Mouse (Mus musculus) inflammation-experienced regulatory T-cells, adult 6 months (primary cell): ENCODE data around the gene Nanog. TPM values are rescaled to one million over a fixed set of nuclear protein-coding genes. Genes with fewer than 3 reads are reported as not detected.
A peak's percentile ranks its signal among the peaks of the same experiment; 100 is the strongest.
"Not testable (repeated sequence)": the region's sequence is repeated elsewhere in the genome, so short reads cannot be mapped to it uniquely, and the experiment has no call there.

Experiments
- ATAC-seq: one replicate; pipeline ENCODE4 v1.8.0; 2017
- polyA plus RNA-seq, 3 experiments: library from polyadenylated mRNA; unstranded; fragments of 100-300 nt; shearing (Covaris generic); gene quantifications; one replicate each; pipeline ENCODE4 v1.2.1; 2017

The Nanog gene
- polyA plus RNA-seq, 3 experiments from 2014 or later, result 0.16 TPM; not detected in 2

DNA sequence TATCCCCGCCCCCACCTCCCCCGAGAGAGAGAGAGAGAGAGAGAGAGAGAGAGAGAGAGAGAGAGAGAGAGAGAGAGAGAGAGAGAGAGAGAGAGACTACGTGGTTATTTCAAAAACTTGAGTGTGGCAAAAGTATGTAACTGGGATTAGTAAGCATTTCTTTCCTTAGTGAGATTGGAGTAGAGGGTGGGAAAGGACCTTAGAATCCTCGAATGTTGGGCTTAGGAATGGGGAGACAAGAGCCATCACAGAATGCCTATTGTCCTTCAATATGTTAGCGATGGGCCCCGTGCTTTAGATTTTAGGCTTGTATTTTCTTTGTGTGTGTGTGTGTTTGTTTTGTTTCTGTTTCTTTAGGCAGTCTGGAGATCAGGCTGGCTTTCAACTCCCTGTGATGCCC, 4.0 kb upstream of the Nanog start:
- no peak for ATAC-seq

DNA sequence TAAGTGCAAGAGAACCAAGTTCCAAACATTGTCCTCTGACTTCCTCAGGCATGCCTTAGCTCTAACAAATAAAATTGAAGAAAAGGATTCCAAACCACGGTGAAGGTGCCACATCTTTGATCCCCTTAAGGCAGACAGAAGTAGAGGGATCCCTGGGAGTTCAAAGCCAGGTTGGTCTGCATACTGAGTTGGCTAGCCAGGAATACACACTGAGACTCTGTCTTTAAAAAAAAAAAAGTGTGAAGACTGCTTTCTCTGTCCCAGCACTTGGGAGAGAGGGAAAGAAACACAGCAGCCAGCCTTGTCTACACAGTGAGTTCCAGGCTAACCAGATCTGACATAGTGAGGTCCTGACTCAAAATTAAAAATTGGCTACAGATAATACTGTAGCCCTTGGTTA, 3.6 kb upstream of the Nanog start:
- ATAC-seq, result no peak

DNA sequence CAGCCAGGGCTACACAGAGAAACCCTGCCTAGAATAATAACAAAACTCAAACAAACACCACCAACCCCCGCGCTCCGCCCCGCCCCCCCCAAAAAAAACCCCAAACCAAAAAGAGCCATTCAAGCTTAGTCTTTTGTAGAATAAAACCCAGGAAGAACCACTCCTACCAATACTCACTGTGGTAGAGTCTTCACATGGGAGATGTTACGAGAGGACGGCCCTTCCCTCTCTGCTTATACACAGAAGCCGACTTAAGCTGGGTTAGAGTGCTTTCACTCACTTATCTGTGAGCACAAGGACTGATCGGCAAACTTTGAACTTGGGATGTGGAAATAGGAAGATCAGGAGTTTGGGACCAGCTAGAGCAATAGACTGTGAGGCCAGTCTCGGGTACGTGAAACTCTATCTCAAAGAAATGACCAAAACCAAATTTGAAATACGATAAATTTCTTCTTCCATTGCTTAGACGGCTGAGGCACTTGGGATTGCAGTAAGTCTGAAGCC, 900 bp upstream of the Nanog start:
- ATAC-seq, result no peak

DNA sequence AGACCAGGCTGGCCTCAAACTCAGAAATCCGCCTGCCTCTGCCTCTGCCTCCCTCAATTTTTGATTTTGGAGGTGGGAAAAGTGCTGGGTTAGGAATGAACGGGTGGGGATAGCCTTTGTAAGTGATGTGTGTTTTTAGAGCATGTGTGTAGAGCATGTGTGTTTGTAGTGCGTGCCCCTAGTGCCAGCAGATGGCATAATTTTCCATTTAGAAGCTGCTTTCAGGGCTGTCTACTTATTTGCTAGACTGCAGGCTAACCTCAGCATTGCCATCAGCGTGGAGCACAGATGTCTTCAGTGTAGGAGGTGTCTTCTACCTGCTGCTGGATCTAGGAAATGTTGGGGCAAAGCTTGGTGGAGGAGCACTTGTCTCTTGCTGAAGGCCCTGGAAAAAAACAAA, 1.5 kb downstream of the Nanog start:
- ATAC-seq, result no peak

DNA sequence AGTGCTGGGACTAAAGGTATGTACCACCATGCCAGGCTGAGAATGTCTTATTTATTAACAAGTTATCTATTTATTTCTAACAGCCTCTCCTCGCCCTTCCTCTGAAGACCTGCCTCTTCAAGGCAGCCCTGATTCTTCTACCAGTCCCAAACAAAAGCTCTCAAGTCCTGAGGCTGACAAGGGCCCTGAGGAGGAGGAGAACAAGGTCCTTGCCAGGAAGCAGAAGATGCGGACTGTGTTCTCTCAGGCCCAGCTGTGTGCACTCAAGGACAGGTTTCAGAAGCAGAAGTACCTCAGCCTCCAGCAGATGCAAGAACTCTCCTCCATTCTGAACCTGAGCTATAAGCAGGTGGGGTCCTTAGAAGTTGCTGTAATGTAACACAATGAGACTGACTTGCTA, 4.2 kb downstream of the Nanog start:
- no peak for ATAC-seq

DNA sequence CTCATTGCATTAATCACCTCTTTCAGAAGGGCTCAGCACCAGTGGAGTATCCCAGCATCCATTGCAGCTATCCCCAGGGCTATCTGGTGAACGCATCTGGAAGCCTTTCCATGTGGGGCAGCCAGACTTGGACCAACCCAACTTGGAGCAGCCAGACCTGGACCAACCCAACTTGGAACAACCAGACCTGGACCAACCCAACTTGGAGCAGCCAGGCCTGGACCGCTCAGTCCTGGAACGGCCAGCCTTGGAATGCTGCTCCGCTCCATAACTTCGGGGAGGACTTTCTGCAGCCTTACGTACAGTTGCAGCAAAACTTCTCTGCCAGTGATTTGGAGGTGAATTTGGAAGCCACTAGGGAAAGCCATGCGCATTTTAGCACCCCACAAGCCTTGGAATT, 5.8 kb downstream of the Nanog start:
- ATAC-seq, result not testable (repeated sequence)

DNA sequence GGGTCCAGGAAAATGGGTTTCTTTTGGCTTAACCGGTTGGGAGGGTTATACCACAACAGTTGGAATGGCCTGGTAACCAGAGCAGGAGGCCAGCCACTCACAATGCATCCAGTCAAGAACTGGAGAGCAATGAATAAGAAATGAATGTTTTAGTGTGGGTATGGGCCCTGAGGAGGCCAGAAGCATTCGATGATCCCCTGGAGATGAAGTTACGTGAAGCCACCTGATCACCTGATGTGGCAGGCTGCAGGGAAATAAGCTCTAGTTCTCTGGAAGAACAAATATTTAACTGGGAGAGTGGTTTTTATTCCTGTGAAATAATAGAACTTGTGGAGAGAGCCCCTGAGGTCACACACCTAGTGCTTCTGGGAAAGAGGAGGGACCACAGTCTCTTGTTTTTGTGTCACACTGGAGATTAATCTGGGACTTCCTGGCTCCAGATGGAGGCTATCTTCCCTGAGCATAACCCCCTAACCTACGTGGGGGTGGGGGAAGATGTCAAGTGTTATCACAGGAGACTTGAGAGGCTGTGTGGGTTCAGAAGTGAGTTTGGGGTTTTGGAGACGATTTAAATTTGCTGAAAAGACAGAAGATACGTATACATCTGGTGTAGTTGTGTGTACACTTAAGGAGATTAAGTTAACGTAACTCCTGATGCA, 7.5 kb downstream of the Nanog start:
- ATAC-seq, result no peak

DNA sequence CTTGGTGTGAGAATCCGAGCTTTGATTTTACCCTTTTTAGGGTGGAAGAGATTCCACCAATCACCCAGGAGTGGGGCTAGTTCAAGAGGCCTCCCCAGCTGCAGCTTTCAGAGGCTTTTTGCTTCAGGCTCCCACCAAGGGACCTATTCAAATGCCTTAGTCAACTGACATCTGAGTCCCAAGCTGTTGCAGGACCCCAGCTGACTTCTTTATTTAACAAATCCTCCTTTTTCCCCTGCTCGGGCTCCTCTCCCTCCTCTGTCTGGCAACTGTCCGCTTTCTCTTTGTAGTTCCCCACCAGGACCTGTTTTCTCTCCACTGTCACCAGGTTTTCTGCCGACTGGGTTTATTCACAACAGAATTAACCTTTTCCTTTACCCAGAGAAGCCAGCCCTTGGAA, 8.6 kb downstream of the Nanog start:
- ATAC-seq, result no peak

DNA sequence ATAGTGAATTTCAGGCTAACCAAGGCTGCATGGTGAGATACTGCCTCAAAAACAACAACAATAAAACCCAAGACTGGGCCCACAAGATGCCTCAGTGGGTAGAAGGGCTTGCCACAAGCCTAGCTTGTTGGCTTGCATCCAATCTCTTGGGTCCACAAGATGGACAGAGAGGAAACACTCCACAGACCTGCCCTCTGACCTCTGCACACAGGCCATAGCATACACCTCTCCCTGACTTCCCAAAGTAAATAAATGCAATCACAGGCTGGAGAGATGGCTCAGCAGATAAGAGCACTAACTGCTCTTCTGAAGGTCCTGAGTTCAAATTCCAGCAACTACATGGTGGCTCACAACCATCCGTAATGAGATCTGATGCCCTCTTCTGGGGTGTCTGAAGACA, 10.9 kb downstream of the Nanog start:
- not testable (repeated sequence) for ATAC-seq

DNA sequence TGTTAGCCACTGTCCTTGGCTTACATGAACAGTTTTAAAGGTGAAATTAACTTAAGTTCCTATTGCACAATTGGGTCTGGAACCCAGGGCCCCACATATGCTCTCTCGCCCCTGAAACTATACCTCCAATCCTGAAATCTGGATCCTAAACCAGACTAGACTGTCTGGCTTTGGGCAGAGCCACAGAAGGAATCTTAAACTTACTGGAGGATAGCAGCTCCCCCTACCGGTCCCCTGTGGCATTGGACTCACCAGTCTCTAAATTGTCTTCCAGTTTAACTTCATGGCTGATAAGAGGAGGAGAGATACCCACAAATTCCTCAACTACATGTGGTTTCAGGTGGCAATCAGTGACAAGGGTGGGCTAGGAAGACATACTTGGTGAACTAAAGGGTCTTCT, 12.7 kb downstream of the Nanog start:
- peak; percentile 72 for ATAC-seq

DNA sequence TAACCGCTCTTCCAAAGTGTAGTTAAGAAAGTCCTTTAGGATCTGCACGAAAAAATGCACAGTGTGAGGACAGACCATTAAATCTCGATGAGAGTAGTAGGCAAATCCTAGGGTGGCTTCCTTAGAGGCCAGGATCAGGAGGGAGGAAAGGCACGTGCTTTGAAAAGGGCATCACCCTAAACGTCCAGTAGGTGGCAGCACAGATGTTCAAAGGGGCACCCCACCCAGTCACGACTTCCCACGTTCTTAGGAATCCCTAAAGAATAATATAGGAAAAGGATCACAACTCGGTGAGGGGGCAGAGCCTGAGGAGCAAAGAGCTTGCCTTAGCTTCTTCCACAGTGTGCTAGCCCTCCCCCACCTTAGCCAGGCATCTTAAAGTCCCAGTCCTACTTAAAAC, 32.7 kb downstream of the Nanog start:
- ATAC-seq, result peak; percentile 22

DNA sequence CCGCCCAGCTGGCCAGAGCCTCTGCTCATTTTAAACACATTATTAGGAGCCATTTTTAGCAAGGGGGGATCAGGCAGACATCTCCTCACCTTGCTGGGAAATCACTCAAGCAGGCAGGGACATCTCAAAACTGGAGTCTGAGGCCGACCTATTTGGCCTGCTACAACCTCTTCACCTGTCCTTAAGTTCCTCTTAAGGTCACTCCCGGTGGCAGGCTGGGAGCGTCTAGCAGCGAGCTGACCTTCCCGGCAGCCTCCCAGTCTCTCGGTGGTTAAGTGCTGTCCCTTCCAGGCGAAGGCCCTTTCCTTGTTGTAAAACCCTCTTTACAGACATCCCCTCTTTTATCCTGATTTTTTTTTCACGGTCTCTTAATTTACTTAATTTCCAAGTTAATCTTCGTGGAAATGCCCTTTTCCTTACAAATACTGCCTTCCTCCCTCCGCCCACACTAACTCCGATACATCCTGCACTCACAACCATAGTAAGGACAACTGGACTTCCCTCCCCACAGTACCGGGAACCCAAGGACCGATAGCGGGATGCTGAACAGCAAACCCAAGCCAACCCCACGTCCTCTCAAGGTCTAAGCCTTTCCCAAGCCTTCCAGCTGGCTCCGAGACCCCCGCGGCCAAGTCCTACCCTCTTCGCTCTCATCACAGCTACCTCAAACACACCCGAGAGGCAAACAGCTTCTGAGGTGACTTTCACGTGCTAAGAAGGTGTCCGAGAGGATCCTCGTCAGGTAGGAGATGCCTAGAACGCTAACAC, 34.4 kb downstream of the Nanog start:
- ATAC-seq, result no peak

DNA sequence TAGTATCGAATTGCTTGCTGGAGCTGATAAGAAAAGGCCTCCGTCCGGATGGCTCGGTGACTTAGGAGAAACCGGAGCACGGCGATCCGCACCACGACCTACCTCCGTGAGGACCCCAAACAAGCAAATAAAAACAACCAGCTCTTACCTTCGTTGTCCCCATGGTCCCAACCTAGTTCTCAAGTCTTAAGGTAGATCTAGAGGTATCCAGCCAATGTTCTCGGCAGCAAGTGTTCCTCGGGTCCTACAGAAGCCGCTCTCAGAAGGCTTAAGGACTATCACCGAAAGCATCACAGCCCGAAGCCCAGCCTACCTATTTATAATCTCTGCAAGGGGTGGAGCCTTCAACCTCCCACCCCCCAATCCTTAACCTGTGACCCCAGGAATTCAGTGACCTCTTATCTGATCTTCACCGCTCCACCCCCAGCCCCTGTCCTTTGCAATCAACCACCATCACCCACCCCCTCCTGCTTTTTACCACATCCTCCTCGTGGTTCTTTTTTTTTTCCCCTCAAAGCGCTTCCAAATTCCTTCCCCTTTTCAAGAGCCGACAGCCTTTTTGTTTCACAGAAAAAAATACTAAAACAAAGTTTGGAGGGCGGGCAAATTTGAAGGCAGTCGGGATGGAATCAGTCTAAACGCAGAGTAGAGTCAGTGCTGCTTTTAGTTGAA, 35.1 kb downstream of the Nanog start:
- peak; percentile 80 for ATAC-seq

DNA sequence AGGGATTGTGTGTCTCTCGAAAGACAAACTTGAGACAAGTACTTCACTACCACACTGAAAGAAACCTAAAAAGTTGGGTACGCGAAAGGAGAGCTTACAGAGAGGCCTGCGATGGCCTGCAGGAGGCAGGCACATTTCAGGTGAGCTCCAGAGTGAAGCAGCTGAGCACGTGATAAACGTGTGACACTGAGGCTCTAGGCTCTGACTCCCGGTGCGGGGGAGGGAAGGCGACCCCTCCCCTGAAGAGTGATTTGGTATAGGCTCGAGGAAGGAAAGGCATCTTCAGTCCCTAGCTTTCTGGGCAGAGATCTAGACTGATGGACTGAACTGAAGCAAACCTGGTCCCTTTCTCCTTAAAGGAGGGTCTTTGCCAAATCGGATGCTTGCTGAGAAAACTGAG, 36.1 kb downstream of the Nanog start:
- ATAC-seq, result no peak

DNA sequence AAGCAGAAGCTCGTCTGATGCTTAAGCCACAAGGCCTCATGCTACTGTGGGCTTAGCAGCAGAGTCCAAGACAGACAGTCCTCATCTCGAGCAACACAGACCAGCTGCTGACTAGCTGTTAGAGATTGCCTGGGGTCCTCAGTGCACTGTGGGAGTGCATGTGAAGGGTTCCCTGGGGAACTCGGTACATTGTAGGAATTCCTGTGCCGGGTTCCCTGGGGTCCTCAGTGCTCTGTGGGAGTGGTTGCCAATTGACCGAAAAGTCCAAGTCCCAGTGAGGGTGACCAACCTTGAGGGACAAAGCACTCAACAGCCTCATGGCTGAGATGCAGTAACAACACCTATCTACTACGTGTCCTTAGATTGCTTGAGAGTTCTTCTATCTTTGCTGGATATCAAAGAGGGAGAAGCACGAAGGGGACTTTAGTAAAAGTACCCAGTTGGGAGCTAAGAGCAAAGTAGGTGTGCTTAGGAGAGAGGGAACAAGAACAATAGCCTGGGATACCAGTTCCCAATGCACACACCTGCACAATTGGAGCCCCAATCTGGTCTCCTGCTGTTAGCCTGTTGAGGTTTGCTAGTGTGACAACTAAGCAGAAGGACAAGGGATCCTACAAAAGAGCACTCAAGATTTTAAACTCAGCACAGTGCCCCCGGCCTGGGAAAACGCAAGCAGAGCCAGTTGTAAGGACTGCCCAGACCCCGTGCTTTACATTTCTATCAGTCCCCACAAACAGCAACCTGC, 37.4 kb downstream of the Nanog start:
- ATAC-seq, result no peak

DNA sequence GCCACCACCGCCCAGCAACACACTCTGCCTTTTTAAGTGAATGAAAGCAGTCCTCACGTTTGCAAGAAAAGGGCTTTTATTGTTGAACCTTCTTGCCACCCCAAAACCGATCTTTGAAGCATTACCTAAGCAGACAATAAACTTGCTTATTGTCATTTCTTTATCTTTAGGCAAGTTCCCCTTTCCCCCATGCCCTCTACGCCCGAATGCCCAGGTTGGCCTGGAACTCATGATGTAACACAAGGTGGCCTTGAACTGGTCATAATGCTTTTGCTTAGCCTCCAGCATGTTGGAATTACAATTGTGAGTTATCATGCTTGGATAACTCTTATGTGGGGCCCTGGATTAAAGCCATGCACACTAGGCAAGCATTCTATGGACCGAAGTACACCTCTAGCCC, 43.3 kb downstream of the Nanog start:
- no peak for ATAC-seq

DNA sequence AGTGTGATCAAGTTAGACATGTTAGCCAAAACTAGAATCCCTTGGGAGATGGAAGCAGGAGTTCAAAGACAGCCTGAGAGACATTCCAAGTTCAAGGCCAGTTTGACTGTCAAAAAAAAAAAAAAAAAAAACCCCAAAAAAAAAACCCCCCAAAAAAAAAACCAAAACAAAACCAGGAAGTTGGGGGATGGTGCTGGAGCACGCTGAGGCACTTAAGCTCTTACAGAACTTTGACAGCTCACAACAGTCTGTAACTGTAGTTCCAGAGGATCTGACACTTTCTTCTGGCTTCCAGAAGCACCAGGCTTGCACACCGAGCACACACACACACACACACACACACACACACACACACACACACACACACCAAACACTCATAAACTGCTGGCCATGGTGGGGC, 48.6 kb downstream of the Nanog start:
- ATAC-seq, result peak; percentile 76

DNA sequence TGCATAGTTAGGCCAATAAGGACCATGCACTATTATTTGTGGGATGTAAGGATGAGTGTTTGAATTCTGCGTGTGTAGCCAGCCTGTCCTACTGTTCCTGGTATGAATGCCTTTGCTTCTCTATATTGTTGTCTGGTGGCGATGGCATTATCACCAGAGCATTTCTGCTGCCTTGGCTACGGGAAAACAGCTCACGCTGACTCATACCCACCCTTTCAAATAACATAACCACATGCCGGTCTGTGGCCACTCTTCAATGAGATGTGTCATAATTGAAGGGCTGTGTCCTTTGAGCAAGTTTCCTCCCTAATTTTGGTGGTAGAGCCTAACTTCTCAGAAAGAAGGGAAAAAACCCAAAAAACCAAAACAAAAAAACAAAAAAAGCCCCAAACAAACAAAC, 51.4 kb downstream of the Nanog start:
- ATAC-seq, result peak; percentile 66

DNA sequence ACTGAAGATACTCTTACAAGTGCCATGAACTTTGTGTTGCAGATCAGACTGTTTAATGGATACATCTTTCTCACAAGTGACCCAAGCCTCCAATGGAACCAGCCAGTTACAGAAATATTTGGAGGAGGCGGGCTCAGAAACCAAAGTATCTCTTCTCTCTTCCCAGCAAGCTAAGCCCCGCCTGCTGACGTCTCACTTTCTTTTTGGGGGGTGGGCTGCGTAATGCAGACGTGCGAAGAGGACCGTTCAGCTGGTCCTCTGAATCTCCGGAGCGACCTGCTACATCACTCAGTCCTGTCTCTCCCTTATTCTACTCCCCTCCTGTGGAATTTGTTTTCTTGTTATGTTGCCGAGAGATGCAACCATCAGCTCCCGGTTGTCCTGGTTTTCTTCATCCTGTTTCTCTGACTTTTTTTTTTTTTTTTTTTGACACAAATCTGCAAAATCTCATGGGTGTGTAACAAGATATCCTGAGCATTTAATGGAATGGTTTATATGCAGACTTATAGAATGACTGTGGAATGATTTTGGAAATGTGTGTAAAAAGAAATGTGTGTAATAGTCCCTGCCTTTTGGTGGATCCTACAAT, 53.8 kb downstream of the Nanog start:
- no peak for ATAC-seq

DNA sequence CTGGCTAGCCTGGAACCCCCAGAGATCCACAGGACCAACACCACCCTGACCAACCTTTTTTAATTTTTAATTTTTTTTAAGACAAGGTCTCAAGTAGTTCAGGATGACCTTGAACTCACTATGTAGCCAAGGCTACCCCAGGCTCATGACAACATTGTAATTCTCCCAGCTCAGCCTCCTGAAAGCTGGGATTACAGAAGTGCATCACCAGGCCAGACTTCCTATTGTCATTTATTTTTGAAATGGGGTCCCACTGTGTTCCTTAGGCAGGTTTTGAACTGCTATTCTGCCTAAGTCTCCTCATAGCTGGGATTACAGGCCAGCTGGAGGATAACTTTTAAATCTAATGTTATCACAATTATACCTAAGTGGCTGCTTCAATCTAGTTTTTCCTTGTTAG, 54.6 kb downstream of the Nanog start:
- no peak for ATAC-seq

DNA sequence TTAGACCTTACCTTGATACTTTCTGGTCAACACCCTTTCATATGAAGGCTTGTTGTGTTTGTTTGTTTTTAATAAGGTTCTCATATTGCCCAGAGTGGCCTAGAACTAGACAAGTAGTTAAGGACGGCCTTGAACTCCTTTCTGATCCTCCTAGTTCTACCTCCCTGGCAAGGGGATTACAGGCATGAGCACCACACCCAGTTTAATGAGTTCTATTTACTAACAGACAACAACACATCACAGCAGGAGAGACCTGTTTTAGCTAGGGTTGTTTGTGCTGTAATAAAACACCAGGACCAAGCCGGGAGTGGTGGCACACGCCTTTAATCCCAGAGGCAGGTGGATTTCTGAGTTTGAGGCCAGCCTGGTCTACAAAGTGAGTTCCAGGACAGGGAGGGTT, 55.2 kb downstream of the Nanog start:
- ATAC-seq, result no peak

DNA sequence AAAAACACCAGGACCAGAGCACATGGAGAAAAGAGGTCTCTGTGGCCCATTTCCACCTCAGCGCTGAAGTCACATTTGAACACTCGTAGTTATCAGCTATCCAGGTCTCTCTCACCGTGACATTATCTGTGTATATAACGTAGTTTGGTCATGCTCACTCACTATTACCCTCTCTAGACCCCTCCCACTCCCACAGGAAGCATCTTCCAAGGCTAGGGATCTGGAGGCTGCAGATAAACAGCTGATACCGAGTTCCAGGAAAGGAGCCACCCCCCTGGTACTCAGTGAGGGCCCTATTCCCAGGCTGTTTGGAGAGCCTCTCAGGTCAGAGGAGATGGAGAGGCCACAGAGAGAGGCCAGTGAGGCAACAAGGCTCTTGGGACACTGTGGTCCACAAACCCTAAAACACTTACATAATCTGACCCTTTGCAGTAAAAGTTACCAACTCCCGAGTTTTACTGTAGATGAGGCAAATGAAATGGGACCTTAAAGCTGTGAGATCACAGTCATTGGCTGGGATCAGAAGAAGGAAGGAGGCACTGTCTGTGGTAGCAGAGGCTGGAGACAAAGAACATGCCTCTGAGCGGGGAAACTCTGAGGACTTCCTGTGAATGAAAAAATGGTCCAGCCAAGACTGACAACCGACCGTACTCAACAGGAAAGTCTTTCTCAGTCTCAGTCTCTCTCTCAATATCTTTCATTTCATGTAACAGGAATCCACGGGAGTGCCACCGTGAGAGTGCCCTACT, 55.8 kb downstream of the Nanog start:
- peak; percentile 49 for ATAC-seq
